Mouse (Mus musculus) erythroblast, embryonic 14.5 days (primary cell): ENCODE data around the gene Sprr2k. TPM values are rescaled to one million over a fixed set of nuclear protein-coding genes. Genes with fewer than 3 reads are reported as not detected.

Experiments used
- H3K27me3 ChIP-seq: 2 replicates; pipeline ENCODE4 v1.6.1; 2012; ENCODE audit warnings: inconsistent platforms; ENCODE audit not compliant: control insufficient read depth
- H3K36me3 ChIP-seq: 2 replicates; pipeline ENCODE4 v1.6.1; 2012; ENCODE audit warnings: mild to moderate bottlenecking, inconsistent platforms; ENCODE audit not compliant: control insufficient read depth
- H3K4me1 ChIP-seq: 2 replicates; pipeline ENCODE4 v1.6.1; 2012; ENCODE audit warnings: inconsistent platforms; ENCODE audit not compliant: control insufficient read depth
- H3K4me3 ChIP-seq: replicated peaks from 2 replicates; pipeline ENCODE3; 2012; ENCODE audit warnings: moderate library complexity, mild to moderate bottlenecking, inconsistent platforms
- H3K9me3 ChIP-seq: 2 replicates; pipeline ENCODE4 v1.6.1; 2012; ENCODE audit warnings: low read length, inconsistent platforms, mixed read lengths; ENCODE audit not compliant: control insufficient read depth
- GATA1 ChIP-seq: IDR thresholded peaks from 2 replicates; pipeline ENCODE4 v1.6.1; 2012; ENCODE audit warnings: low read length, inconsistent platforms, mixed read lengths
- TAL1 ChIP-seq: IDR thresholded peaks from 3 replicates; pipeline ENCODE4 v1.6.1; 2012; ENCODE audit warnings: low read length, inconsistent platforms, mixed read lengths
- polyA plus RNA-seq: library from polyadenylated mRNA; stranded (reverse); fragments of >175 nt; gene quantifications from 2 replicates; pipeline ENCODE4 v1.2.3, GENCODE M21; 2012

The Sprr2k gene
- polyA plus RNA-seq: not detected in 2 replicates

- Histone ChIP-seq H3K4me3 (no peak within 1 kb of the TSS), H3K27me3 (no peaks in the 10 kb centered on the region), H3K9me3 (peaks cover 5% of the 10 kb centered on the region; the same call in 1 of the 2 replicates), H3K36me3 (no peaks in the 10 kb centered on the region), H3K4me1 (no peaks in the 10 kb centered on the region)
- TF ChIP-seq GATA1 (no peak), TAL1 (no peak)
These were observed at the start of gene Sprr2k for GRCm38 (mm10) chr3:92432282-92432681. Sprr2k (plus strand) TSS chr3:92432582.

- no peak for TF ChIP-seq GATA1
- no peak for TF ChIP-seq TAL1
These were observed 47.0 kb upstream of the Sprr2k start, which contains the start of gene Sprr2h for GRCm38 (mm10) chr3:92385385-92385784. Sprr2h (plus strand) TSS chr3:92385685.

GRCm38 (mm10) chr3:92394301-92394700 lies 38.1 kb upstream of the Sprr2k start:
- no peaks in the 10 kb centered on the region for H3K9me3 ChIP-seq
- H3K4me1 ChIP-seq: no peaks in the 10 kb centered on the region
- no peaks in the 10 kb centered on the region for H3K27me3 ChIP-seq
- H3K4me3 ChIP-seq: no peak overlapping the region
- no peaks in the 10 kb centered on the region for H3K36me3 ChIP-seq
- TF ChIP-seq GATA1 (no peak), TAL1 (no peak)

More at GRCm38 (mm10) chr3:92385385-92385784, 47.0 kb upstream of the Sprr2k start, which contains the start of gene Sprr2h:
- H3K4me1 ChIP-seq: no peaks in the 10 kb centered on the region
- H3K36me3 ChIP-seq: no peaks in the 10 kb centered on the region
- no peaks in the 10 kb centered on the region for H3K9me3 ChIP-seq
- H3K4me3 ChIP-seq: no peak within 1 kb of the TSS
- no peaks in the 10 kb centered on the region for H3K27me3 ChIP-seq

DNA sequence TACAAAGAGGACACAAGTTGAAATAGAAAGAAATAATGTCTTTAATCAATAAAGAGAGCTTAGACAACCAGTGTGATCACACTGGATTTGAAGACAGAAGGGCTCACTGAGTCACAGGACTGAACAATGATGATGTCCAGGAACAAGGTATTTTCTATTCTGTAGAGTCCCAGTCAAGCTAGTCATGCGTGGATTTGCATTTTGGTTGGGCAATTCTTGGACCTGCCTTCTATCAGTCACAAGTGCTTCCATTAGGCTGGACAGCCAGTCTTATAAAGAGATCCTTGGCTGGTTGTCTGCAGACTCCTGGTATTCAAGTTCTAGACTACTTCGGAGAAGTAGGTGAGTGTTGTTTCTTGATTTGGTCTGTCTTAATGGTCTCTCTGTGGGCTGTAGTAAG lies 24.7 kb upstream of the Sprr2k start, which contains the start of gene Sprr2i:
Gene Sprr2i (plus strand): TSS at position 301 of the 400 bp plus-strand sequence.
- no peak within 1 kb of the TSS for H3K4me3 ChIP-seq
- no peak for TF ChIP-seq TAL1
- no peak for TF ChIP-seq GATA1
- H3K27me3 ChIP-seq: no peaks in the 10 kb centered on the region
- H3K36me3 ChIP-seq: no peaks in the 10 kb centered on the region
- no peaks in the 10 kb centered on the region for H3K9me3 ChIP-seq
- H3K4me1 ChIP-seq: no peaks in the 10 kb centered on the region

- no peak within 1 kb of the TSS for H3K4me3 ChIP-seq
- TF ChIP-seq TAL1 (no peak), GATA1 (no peak)
- no peaks in the 10 kb centered on the region for H3K9me3 ChIP-seq
- no peaks in the 10 kb centered on the region for H3K27me3 ChIP-seq
- H3K36me3 ChIP-seq: no peaks in the 10 kb centered on the region
- H3K4me1 ChIP-seq: no peaks in the 10 kb centered on the region
These were observed 14.6 kb upstream of the Sprr2k start, which contains the start of gene Sprr2j-ps for GRCm38 (mm10) chr3:92417782-92418181. Sprr2j-ps (plus strand) TSS chr3:92418082.

DNA sequence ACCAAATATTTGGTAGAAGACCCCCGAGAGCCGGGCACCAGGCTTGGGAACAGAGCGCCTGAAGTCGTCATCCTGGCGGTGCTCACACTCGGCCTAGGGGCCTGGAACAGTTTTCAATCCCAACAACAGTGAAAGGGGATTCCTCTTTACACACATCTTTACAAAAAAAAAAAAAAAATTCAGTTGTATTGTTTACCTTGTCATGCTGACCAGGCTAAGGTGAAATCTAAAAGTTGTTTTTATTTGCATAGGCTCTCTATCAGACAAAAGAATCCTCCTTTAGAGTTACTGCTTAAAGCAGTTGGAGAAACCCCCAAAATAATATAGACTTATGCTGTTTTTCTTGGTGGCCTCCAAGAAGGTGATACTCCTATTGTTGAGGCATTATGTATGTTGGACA lies 3.1 kb upstream of the Sprr2k start, which contains the start of gene Gm9774:
Gene Gm9774 (minus strand): TSS at position 101 of the 400 bp plus-strand sequence.
- Histone ChIP-seq H3K9me3 (peaks cover 5% of the 10 kb centered on the region; the same call in 1 of the 2 replicates), H3K36me3 (no peaks in the 10 kb centered on the region), H3K27me3 (no peaks in the 10 kb centered on the region), H3K4me1 (no peaks in the 10 kb centered on the region), H3K4me3 (no peak within 1 kb of the TSS)
- TF ChIP-seq TAL1 (no peak), GATA1 (no peak)

GRCm38 (mm10) chr3:92438689-92439088 lies 6.3 kb downstream of the Sprr2k start, which contains the start of gene Sprr1b:
Sprr1b (minus strand) TSS chr3:92438789.
- no peak for TF ChIP-seq TAL1
- no peak for TF ChIP-seq GATA1
- H3K4me1 ChIP-seq: no peaks in the 10 kb centered on the region
- no peaks in the 10 kb centered on the region for H3K9me3 ChIP-seq
- H3K4me3 ChIP-seq: no peak within 1 kb of the TSS
- no peaks in the 10 kb centered on the region for H3K36me3 ChIP-seq
- no peaks in the 10 kb centered on the region for H3K27me3 ChIP-seq

DNA sequence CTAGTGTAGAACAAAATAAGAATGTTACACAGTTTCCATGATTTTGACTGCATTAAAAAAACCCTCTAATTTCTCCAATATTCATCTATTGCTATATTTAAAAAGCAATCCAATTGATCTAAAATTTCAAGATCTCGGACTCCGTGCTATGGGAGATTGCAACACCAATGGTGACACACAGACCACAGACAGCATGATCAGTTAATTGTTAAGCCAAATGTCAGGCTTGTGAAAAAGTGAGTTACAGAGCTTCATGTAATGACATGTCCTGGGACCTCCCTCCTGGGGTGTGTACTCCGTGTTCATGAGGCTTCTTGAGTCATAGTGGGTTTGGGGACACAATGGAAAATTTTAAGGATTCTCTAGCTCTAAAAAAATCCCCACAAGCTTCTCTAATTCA lies 7.8 kb downstream of the Sprr2k start:
- no peaks in the 10 kb centered on the region for H3K4me1 ChIP-seq
- no peak for TF ChIP-seq GATA1
- H3K4me3 ChIP-seq: no peak overlapping the region
- H3K36me3 ChIP-seq: no peaks in the 10 kb centered on the region
- H3K27me3 ChIP-seq: no peaks in the 10 kb centered on the region
- no peaks in the 10 kb centered on the region for H3K9me3 ChIP-seq

GRCm38 (mm10) chr3:92455151-92455550 lies 22.8 kb downstream of the Sprr2k start:
- no peak overlapping the region for H3K4me3 ChIP-seq
- TF ChIP-seq GATA1 (no peak), TAL1 (no peak)
- H3K36me3 ChIP-seq: no peaks in the 10 kb centered on the region
- no peaks in the 10 kb centered on the region for H3K9me3 ChIP-seq
- H3K27me3 ChIP-seq: no peaks in the 10 kb centered on the region
- no peaks in the 10 kb centered on the region for H3K4me1 ChIP-seq

DNA sequence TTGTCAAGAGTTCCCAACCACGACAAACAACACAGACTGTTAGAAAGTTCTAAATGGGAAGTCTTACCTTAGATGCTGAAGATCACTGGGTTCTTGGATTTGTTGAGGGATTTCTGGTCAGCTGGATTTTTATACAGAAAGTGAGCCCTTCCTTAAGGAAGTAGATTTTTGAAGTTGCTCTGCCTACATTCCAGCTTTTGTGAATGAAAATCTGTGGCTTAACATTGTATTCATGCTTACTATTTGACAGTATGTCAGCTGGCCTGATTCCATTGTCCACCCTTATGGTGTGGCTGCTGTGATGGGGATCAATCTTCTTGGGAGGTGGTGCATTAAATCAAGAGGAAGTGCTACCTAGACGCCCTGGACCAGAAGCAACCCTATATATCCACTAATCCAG lies 26.2 kb downstream of the Sprr2k start, which contains the start of gene Sprr3:
Gene Sprr3 (minus strand): TSS at position 101 of the 400 bp plus-strand sequence.
- no peaks in the 10 kb centered on the region for H3K4me1 ChIP-seq
- no peaks in the 10 kb centered on the region for H3K36me3 ChIP-seq
- no peaks in the 10 kb centered on the region for H3K27me3 ChIP-seq
- H3K9me3 ChIP-seq: no peaks in the 10 kb centered on the region
- TF ChIP-seq GATA1: no peak
- no peak for TF ChIP-seq TAL1
- no peak within 1 kb of the TSS for H3K4me3 ChIP-seq
